ENCODE assay signal across 37 mouse cellular contexts in the genomic region with DNA sequence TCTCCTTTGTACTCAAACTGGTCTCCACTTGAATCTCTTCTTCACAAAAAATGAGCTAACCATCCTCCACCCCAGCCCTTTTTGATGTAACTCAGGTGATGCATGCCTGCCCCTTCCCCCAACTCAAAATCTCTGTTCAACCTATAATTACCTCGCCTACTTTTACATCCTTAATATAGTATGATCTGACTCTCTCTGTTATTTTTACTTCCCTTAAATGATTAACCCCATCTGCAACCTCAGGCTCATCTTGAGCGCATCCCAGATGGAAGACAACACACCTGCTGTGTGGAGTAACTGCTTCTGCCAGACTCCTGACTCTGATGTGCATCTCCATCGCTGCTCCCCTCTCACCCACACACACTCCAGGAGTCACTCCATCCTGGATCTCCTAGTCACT. TPM values are rescaled to one million over a fixed set of nuclear protein-coding genes. Genes with fewer than 3 reads are reported as not detected.
"Had no signal": no experiment of that assay in that cellular context is flagged by ENCODE, and none has a peak within 500 bp of the region (broad histone marks: within the 10 kb centered on the region; RNA-seq: fewer than 3 reads in every experiment).

No protein-coding gene starts in this region.

- H3K9ac ChIP-seq: embryonic facial prominence, embryonic 12.5 days; embryonic facial prominence, embryonic 13.5 days; embryonic facial prominence, embryonic 15.5 days; forebrain, embryonic 12.5 days; forebrain, embryonic 13.5 days; forebrain, embryonic 15.5 days had no signal

- ATAC-seq: forebrain, embryonic 13.5 days; forebrain, embryonic 15.5 days had no signal

- H3K4me3 ChIP-seq: embryonic facial prominence, embryonic 10.5 days; embryonic facial prominence, embryonic 12.5 days; embryonic facial prominence, embryonic 13.5 days; embryonic facial prominence, embryonic 15.5 days; erythroblast, embryonic 14.5 days; forebrain, embryonic 10.5 days; forebrain, embryonic 12.5 days; forebrain, embryonic 13.5 days; forebrain, embryonic 15.5 days; gastrocnemius, adult 2 months; heart, adult 2 months; heart, embryonic 10.5 days had no signal

- H3K4me1 ChIP-seq: embryonic facial prominence, embryonic 15.5 days; forebrain, embryonic 15.5 days had no signal

- H3K36me3 ChIP-seq: embryonic facial prominence, embryonic 10.5 days; embryonic facial prominence, embryonic 12.5 days; embryonic facial prominence, embryonic 13.5 days; embryonic facial prominence, embryonic 15.5 days; forebrain, embryonic 10.5 days; forebrain, embryonic 12.5 days; forebrain, embryonic 15.5 days; heart, embryonic 10.5 days had no signal

- H3K9me3 ChIP-seq: embryonic facial prominence, embryonic 10.5 days; embryonic facial prominence, embryonic 12.5 days; embryonic facial prominence, embryonic 13.5 days; embryonic facial prominence, embryonic 15.5 days; forebrain, embryonic 10.5 days; forebrain, embryonic 12.5 days; forebrain, embryonic 13.5 days; forebrain, embryonic 15.5 days; heart, embryonic 10.5 days had no signal

- DNase-seq: cerebellum, adult 8-10 months; cerebellum, adult 9-10 months; cerebellum, adult 9-11 months; cerebellum, postnatal 10 days; cerebellum, postnatal 14 days; cerebellum, postnatal 25 days; cerebellum, postnatal 36 days; embryo, embryonic 11 days; gastrocnemius, adult 2 months; gastrocnemius, postnatal 10 days; gastrocnemius, postnatal 14 days; gastrocnemius, postnatal 25 days; gastrocnemius, postnatal 36 days; heart, adult 11 months; heart, adult 18-20 months; heart, adult 2 months had no signal

- H3K27ac ChIP-seq: embryonic facial prominence, embryonic 10.5 days; embryonic facial prominence, embryonic 13.5 days; embryonic facial prominence, embryonic 15.5 days; forebrain, embryonic 10.5 days; forebrain, embryonic 12.5 days; forebrain, embryonic 13.5 days; forebrain, embryonic 15.5 days; gastrocnemius, adult 2 months; heart, adult 2 months; heart, embryonic 10.5 days had no signal

- H3K4me2 ChIP-seq: embryonic facial prominence, embryonic 12.5 days; embryonic facial prominence, embryonic 13.5 days; embryonic facial prominence, embryonic 15.5 days; forebrain, embryonic 12.5 days; forebrain, embryonic 13.5 days; forebrain, embryonic 15.5 days; heart, embryonic 11.5 days had no signal

- H3K27me3 ChIP-seq: embryonic facial prominence, embryonic 12.5 days; embryonic facial prominence, embryonic 13.5 days; embryonic facial prominence, embryonic 15.5 days; forebrain, embryonic 12.5 days; forebrain, embryonic 13.5 days; forebrain, embryonic 15.5 days had no signal

RNA-seq across cellular contexts. Expression of gene Gm8439, which starts 14.1 kb away (rescaled TPM):
- total RNA-seq: common myeloid progenitor, adult 5-6 weeks; gastrocnemius, adult 18-20 months; gastrocnemius, adult 2 months; gastrocnemius, adult 8-10 months; gastrocnemius, postnatal 10 days; gastrocnemius, postnatal 14 days; gastrocnemius, postnatal 25 days; gastrocnemius, postnatal 36 days; gastrocnemius, postnatal 4 days; granulocyte monocyte progenitor cell, adult 5-6 weeks; heart, adult 18-20 months; heart, adult 2 months; heart, adult 8-10 months had no signal
- polyA plus RNA-seq: cortical plate, adult 2 months; embryonic facial prominence, embryonic 10.5 days; embryonic facial prominence, embryonic 11.5 days; embryonic facial prominence, embryonic 12.5 days; embryonic facial prominence, embryonic 13.5 days; embryonic facial prominence, embryonic 14.5 days; embryonic facial prominence, embryonic 15.5 days; erythroblast, embryonic 14.5 days; forebrain, embryonic 10.5 days; forebrain, embryonic 12.5 days; forebrain, embryonic 13.5 days; forebrain, embryonic 15.5 days; frontal cortex, adult 2 months; heart, adult 2 months had no signal
